Mouse (Mus musculus) limb, embryonic 14.5 days (tissue): Measurements from ENCODE around the gene Sh3gl3. TPM values are rescaled to one million over a fixed set of nuclear protein-coding genes. Genes with fewer than 3 reads are reported as not detected.

Experiments used
- ATAC-seq: fragments of 200-750 bp; cut with Nextera tagmentation; 2 replicates; pipeline ENCODE4 v1.8.0; 2017; ENCODE audit warnings: low read depth, moderate number of reproducible peaks, moderate TSS enrichment; ENCODE audit not compliant: low FRiP score
- DNase-seq: peaks from one replicate; pipeline ENCODE4 v3.0.0-alpha.2; 2015; ENCODE audit warnings: low spot score
- H3K27ac ChIP-seq: fragments of 300-500 bp; sonication (generic); replicated peaks from 2 replicates; pipeline ENCODE4 v1.5.1; 2014; ENCODE audit warnings: low read depth, mild to moderate bottlenecking, low read length, moderate library complexity, mixed read lengths
- H3K27me3 ChIP-seq: fragments of 300-500 bp; sonication (generic); 2 replicates; pipeline ENCODE4 v1.6.1; 2014; ENCODE audit warnings: low read length, mixed read lengths; ENCODE audit not compliant: control insufficient read depth, insufficient read depth
- H3K36me3 ChIP-seq: fragments of 300-500 bp; sonication (generic); 2 replicates; pipeline ENCODE4 v1.6.1; 2014; ENCODE audit warnings: mild to moderate bottlenecking, low read length, moderate library complexity, mixed read lengths; ENCODE audit not compliant: control insufficient read depth, insufficient read depth
- H3K4me1 ChIP-seq: fragments of 300-500 bp; sonication (generic); 2 replicates; pipeline ENCODE4 v1.6.1; 2014; ENCODE audit warnings: antibody characterized with exemption, low read length, mixed read lengths; ENCODE audit not compliant: control insufficient read depth, insufficient read depth
- H3K4me2 ChIP-seq: fragments of 300-500 bp; sonication (generic); replicated peaks from 2 replicates; pipeline ENCODE4 v1.6.1; 2014; ENCODE audit warnings: low read depth, mild to moderate bottlenecking, low read length, moderate library complexity; ENCODE audit not compliant: severe bottlenecking
- H3K4me3 ChIP-seq: fragments of 300-500 bp; sonication (generic); replicated peaks from 2 replicates; pipeline ENCODE4 v1.5.1; 2014; ENCODE audit warnings: low read length
- H3K9ac ChIP-seq: fragments of 300-500 bp; sonication (generic); 2 replicates; pipeline ENCODE4 v1.6.1; 2014; ENCODE audit warnings: mild to moderate bottlenecking, low read depth, low read length, moderate library complexity; ENCODE audit not compliant: severe bottlenecking
- H3K9me3 ChIP-seq: fragments of 300-500 bp; sonication (generic); 2 replicates; pipeline ENCODE4 v1.6.1; 2016; ENCODE audit warnings: low read length; ENCODE audit not compliant: control insufficient read depth
- POLR2A ChIP-seq: fragments of 200-500 bp; IDR thresholded peaks from 2 replicates; pipeline ENCODE4 v1.8.0; 2012; ENCODE audit warnings: inconsistent platforms, mild to moderate bottlenecking, moderate library complexity, borderline replicate concordance; ENCODE audit not compliant: insufficient read depth, insufficient read length; ENCODE audit errors: extremely low read depth
- WGBS: fragments of 180-500 bp; shearing (Covaris S2); extraction: QIAGEN DNeasy Blood & Tissue Kit; methylation state at CpG from one replicate; pipeline ENCODE4 v1.1.7; 2014; 5-methylcytosine and 5-hydroxymethylcytosine counted together
- polyA plus RNA-seq, 2 experiments: library from polyadenylated mRNA; depleted of rRNA in 1 of 2; stranded (reverse) in 1 of 2; unstranded in 1 of 2; fragments of >200 nt; fragmentation: Nextera tagmentation in 1 of 2; extraction: Ambion mirVana in 1 of 2; gene quantifications; 2 replicates each; pipeline versions ENCODE4 v1.2.1 to v1.2.3; 2012 to 2014

The Sh3gl3 gene
- polyA plus RNA-seq, 2 experiments = 10.5 to 15.1 TPM

DNA sequence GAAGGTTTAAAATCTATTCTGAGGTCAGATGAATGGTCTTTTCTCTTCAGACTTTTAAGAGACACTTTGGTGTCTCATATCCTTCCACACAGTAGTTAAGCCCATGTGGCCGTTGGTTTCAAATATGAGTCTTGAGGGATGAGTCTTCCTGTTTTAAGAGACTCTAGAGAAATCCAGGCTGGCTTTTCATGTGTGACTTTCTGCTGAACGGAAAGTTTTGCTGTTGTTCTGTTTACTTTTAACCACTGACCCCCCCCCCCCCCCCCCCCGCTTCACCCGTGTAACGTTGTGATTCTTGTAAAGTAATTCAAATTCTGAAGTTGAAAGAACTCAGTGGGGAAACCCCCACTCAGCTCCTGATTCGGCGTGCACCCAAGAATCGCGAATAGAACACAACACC lies 61.8 kb downstream of the Sh3gl3 start:
- no peak for TF ChIP-seq POLR2A
- 67% methylated on average over 8 of the region's 9 CpGs for WGBS
- Histone ChIP-seq H3K9me3 (no peaks in the 10 kb centered on the region), H3K9ac (no peak overlapping the region), H3K36me3 (no peaks in the 10 kb centered on the region), H3K4me1 (peaks cover 14% of the 10 kb centered on the region), H3K4me3 (no peak overlapping the region), H3K27me3 (no peaks in the 10 kb centered on the region), H3K4me2 (no peak overlapping the region), H3K27ac (no peak overlapping the region)
- DNase-seq (no peak), ATAC-seq (no peak)

DNA sequence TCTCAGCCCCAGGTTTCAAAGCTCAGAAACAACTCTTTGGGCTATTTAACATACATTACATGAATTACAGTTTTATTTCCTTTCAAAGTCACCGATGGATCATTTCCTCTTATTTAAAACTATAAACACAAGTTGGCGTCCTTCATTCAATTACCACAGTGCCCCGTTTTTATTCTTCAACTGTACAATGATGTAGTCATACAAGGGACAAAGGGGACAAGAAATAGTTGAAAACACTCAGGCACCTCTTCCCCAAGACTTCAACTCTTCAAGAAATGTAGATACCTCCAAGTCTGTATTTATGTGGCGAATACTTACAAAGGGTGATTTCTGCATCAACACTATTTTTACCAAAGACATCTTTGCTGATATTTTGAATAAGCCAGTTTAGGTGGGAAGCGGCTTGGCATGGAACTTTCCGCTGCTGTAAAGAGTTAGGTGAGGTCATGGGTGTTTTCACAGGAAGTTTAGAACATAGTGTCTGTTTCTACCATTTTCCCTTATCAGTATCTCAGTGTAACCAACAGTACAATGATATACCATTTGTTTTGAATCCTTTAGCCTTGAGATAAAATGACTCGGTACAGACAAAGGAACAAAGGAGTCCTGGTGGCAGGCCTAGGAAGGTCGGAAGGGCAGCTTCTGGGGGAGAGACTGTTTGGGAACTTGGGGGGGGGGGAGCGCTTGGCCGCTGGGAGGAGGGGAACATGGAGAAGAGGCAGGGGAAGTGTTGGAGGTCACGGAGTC lies 62.7 kb downstream of the Sh3gl3 start:
- no peaks in the 10 kb centered on the region for H3K27me3 ChIP-seq
- no peak overlapping the region for H3K27ac ChIP-seq
- H3K4me3 ChIP-seq = no peak overlapping the region
- no peak overlapping the region for H3K9ac ChIP-seq
- H3K9me3 ChIP-seq = no peaks in the 10 kb centered on the region
- ATAC-seq (no peak), DNase-seq (no peak)
- H3K4me1 ChIP-seq = peaks cover 19% of the 10 kb centered on the region
- TF ChIP-seq POLR2A = no peak
- 82% methylated on average over 11 of the region's 11 CpGs for WGBS
- no peak overlapping the region for H3K4me2 ChIP-seq
- no peaks in the 10 kb centered on the region for H3K36me3 ChIP-seq

DNA sequence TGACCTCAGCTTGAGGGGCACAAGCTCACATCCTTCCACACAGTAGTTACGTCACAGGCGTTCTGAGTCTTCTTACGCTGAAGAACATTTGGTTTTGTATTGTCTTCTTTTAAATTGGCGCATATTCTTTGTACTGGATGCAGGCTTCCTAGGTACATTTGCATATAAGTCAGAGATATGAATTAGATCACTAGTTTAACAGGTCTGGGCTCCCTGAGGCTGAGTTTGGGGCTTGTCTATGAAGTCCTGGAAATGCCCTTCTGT lies 63.2 kb downstream of the Sh3gl3 start:
- TF ChIP-seq POLR2A = no peak
- DNase-seq (no peak), ATAC-seq (no peak)
- no peak overlapping the region for H3K27ac ChIP-seq
- H3K4me2 ChIP-seq = no peak overlapping the region
- WGBS = 85% methylated on average over 4 of the region's 4 CpGs
- H3K27me3 ChIP-seq = no peaks in the 10 kb centered on the region
- H3K4me1 ChIP-seq = peaks cover 19% of the 10 kb centered on the region
- no peaks in the 10 kb centered on the region for H3K9me3 ChIP-seq
- H3K4me3 ChIP-seq = no peak overlapping the region
- H3K9ac ChIP-seq = no peak overlapping the region
- H3K36me3 ChIP-seq = no peaks in the 10 kb centered on the region

DNA sequence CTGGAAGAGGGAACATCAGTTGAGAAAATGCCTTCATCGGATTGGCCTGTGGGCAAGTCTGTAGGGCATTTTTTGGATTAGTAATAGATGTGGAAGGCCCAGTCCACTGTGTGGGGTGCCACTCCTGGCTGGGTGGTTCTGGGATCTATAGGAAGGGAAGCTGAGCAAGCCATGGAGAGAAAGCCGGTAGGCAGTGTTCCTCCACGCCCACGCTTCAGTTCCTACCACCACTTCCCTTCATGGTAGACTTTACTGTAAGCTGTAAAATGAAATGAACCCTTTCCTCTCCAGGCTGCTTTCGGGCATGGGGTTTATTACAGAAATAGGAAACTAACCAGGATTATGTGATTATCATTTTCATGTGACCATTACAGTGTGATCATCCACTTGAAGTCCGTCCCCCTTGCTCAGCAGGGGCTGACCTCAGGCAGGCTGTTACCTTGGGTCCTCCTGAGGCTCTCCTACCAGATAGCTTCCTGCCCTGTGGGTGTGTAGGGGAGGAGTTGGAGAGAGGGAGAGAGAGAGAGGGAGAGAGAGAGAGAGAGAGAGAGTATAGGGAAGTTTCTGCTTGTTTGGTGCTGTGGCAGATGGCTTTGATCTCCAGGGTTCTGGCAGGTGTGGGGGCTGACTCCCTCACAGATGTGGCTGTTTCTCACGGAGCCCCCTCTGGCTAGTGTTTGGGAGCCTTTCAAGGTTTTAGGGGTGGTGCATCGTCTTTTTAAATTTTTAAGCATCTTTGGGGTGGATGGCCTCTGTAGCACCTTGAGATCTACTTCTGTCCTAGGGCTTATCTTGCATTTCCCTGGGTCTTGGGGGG lies 67.0 kb downstream of the Sh3gl3 start:
- no peak for ATAC-seq

DNA sequence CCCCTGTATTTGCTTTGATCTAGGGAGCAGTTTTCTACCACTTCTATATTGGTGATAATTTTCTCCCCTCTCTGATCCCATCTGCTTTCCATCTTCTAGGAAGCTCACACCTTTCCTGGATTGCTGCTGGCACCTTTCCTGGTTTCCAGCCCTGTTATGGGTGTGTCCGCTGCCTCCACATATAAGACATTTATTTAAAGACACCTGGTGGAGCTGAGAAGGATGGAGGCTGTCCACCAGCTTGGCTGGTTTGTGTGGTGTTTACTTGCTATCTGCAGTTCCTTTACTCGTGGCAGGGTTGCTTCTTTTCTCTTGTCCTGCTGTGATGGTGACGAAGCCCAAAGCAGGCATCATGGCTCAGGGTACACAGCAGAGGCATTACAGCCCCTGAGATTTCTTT lies 71.1 kb downstream of the Sh3gl3 start:
- Histone ChIP-seq H3K4me3 (no peak overlapping the region), H3K36me3 (no peaks in the 10 kb centered on the region), H3K27me3 (no peaks in the 10 kb centered on the region), H3K9me3 (no peaks in the 10 kb centered on the region), H3K4me1 (peaks cover 15% of the 10 kb centered on the region), H3K27ac (no peak overlapping the region), H3K4me2 (no peak overlapping the region), H3K9ac (no peak overlapping the region)
- ATAC-seq (no peak), DNase-seq (no peak)
- no peak for TF ChIP-seq POLR2A
- 75% methylated on average over 3 of the region's 3 CpGs for WGBS

More for the DNA sequence above, 67.0 kb downstream of the Sh3gl3 start:
- H3K4me3 ChIP-seq = no peak overlapping the region
- no peak overlapping the region for H3K4me2 ChIP-seq
- no peak for DNase-seq
- H3K36me3 ChIP-seq = no peaks in the 10 kb centered on the region
- no peak overlapping the region for H3K27ac ChIP-seq
- H3K9ac ChIP-seq = no peak overlapping the region; the same call in 1 of the 2 replicates
- H3K4me1 ChIP-seq = peaks cover 10% of the 10 kb centered on the region
- 20% methylated on average over 8 of the region's 8 CpGs for WGBS
- no peaks in the 10 kb centered on the region for H3K9me3 ChIP-seq
- no peak for TF ChIP-seq POLR2A
- H3K27me3 ChIP-seq = no peaks in the 10 kb centered on the region
